ENCODE assay signal across 8 mouse cellular contexts in genomic region chr19:43704211-43704610, GRCm38 (mm10).
"Had no signal": no experiment of that assay in that cellular context is flagged by ENCODE, and none has a peak within 500 bp of the region (broad histone marks: within the 10 kb centered on the region; RNA-seq: fewer than 3 reads in every experiment).

No protein-coding gene starts in this region.

- DNase-seq: layer of hippocampus, postnatal 36 days; left cerebral cortex, postnatal 4 days; liver, postnatal 0 days; lung, embryonic 14.5 days; retina, postnatal 1 day; right cerebral cortex, postnatal 25 days; spleen, adult 18-20 months; thymus, postnatal 25 days had no signal
